Mouse (Mus musculus) T-cell, adult 66 days (primary cell): ENCODE data around the gene Atp5mpl. TPM values are rescaled to one million over a fixed set of nuclear protein-coding genes. Genes with fewer than 3 reads are reported as not detected.

ENCODE experiments used
- total RNA-seq, 2 experiments: library from RNA; stranded (reverse); gene quantifications; 3 replicates in 1 of 2; 4 replicates in 1 of 2; pipeline ENCODE4 v1.2.4; 2023

The Atp5mpl gene
- 100 to 1,000 TPM; 206 to 238 TPM for total RNA-seq

DNA sequence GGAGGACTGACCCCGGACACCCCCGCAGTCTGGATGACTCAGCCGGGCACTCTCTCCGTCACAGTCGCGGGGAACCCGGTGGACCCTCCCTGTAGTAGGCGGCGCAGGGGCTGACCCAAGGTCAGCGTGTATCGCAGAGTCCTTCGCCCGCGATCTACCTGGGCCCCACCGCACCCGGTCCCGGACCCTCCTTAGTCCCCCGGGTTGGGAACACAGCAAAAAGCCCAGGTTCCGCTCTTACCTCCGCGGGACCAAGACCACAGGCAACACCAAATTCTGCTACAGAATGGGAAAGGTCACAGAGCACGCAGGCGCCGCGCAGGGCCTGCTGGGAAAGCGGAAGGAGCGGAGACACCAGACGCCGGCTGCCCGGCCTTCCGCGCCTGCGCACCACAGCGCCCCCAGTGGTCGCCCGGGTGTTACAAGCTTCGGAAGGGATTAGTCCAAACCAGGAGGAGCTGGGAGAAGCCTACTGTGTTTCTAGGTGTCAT lies at the start of gene Atp5mpl:
Atp5mpl (minus strand) TSS at position 295 of the 491 bp plus-strand sequence.

DNA sequence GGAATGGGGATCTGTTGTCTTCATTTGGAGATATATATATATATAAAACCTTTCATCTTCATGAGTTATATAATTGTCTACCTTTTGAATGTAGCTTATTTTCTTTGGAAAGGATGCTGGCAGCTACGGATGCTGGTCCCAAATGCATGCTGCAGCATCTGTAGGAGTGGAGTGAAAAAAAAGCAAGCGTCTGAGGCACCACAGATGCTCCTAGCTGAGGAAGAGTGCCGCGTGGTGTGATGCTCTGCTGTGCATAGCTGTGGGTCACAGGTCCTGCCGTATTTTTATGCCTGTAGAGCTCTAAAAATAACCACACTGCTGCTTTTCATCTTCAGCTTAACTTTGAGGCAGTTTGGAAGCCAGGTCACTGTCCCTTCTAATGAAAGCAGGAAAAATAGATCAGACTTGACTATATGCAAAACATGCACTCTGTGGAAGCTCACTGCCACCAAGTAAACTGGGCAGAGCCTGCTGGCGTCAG lies 14.2 kb upstream of the Atp5mpl start, which contains the start of gene Rd3l:
Rd3l (minus strand) TSS at position 431 of the 481 bp plus-strand sequence.

DNA sequence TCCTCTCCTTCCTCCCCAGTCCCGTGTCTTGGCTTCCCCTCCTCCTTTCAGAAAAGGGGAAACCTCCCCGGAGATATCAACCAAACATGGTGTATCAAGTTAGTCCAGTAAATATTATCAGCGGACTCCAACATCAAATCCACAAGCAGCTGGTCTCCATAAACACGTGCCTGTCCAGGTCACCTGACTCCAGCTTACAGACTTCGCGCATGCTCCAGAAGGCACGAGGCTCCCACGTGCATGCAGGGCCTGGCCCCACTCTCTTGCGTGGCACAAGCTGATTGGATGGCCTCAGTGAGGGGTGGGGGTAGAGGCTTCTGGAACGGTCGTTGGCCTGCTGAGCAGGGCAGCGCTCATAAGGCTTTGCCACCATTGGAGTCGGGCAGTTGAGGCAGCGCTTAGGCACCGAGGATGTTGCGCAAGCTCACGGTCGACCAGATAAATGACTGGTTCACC lies 4.5 kb upstream of the Atp5mpl start, which contains the start of gene Tdrd9:
Tdrd9 (plus strand) TSS at position 329 of the 456 bp plus-strand sequence.

Other genes with a start within 250 kb of the Atp5mpl start
- 10 to 100 TPM; 86.7 to 87.2 TPM for gene Klc1, start 208.1 kb downstream of the Atp5mpl start, total RNA-seq
- 1 to 10 TPM; 2.0 to 4.2 TPM for gene Xrcc3, start 153.1 kb downstream of the Atp5mpl start, total RNA-seq
- gene Zfyve21, start 152.8 kb downstream of the Atp5mpl start, total RNA-seq: 1 to 10 TPM; 1.8 to 2.8 TPM
- gene Ppp1r13b, start 58.9 kb downstream of the Atp5mpl start, total RNA-seq: 10 to 100 TPM; 56.7 to 58.9 TPM
- gene Tdrd9, start 4.6 kb upstream of the Atp5mpl start, total RNA-seq: under 1 TPM in 1 of 2 experiments, not detected in 1; 0.18 TPM
- not detected for gene Rd3l, start 14.3 kb upstream of the Atp5mpl start, total RNA-seq
- gene Aspg, start 139.7 kb upstream of the Atp5mpl start, total RNA-seq: not detected
- gene Kif26a, start 179.2 kb upstream of the Atp5mpl start, total RNA-seq: not detected